Mouse (Mus musculus) cerebellum, adult 11-12 months (tissue): Measurements from ENCODE around the gene Fam168a.

Experiments
- DNase-seq: peaks from one replicate; pipeline ENCODE4 v3.0.0; 2022

Fam168a gene

GRCm38 (mm10) chr7:100706143-100706841 is at the start of gene Fam168a:
TSS of gene Fam168a (plus strand) at chr7:100706635.
- DNase-seq: peak; percentile 94

- DNase-seq: no peak
Measured at GRCm38 (mm10) chr7:100656739-100657138, 49.7 kb upstream of the Fam168a start.

GRCm38 (mm10) chr7:100658093-100658578 is 48.3 kb upstream of the Fam168a start:
- no peak for DNase-seq

GRCm38 (mm10) chr7:100661264-100661663 is 45.2 kb upstream of the Fam168a start:
- DNase-seq: no peak

GRCm38 (mm10) chr7:100662231-100662630 is 44.2 kb upstream of the Fam168a start, which contains the start of gene Plekhb1:
TSS of gene Plekhb1 (minus strand) at chr7:100662414.
- no peak for DNase-seq

GRCm38 (mm10) chr7:100663190-100663589 is 43.2 kb upstream of the Fam168a start:
- DNase-seq: peak; percentile 74

GRCm38 (mm10) chr7:100663729-100664304 is 42.6 kb upstream of the Fam168a start:
- DNase-seq: no peak

- DNase-seq: no peak
Measured at GRCm38 (mm10) chr7:100670646-100671045, 35.8 kb upstream of the Fam168a start.

GRCm38 (mm10) chr7:100673452-100673851 is 33.0 kb upstream of the Fam168a start:
- no peak for DNase-seq

GRCm38 (mm10) chr7:100674941-100675340 is 31.5 kb upstream of the Fam168a start:
- DNase-seq: no peak

- no peak for DNase-seq
Measured at GRCm38 (mm10) chr7:100678052-100678451, 28.4 kb upstream of the Fam168a start.

- no peak for DNase-seq
Measured at GRCm38 (mm10) chr7:100678948-100679880, 27.2 kb upstream of the Fam168a start.

- DNase-seq: no peak
Measured at GRCm38 (mm10) chr7:100681132-100681531, 25.3 kb upstream of the Fam168a start.

- no peak for DNase-seq
Measured at GRCm38 (mm10) chr7:100683241-100683640, 23.2 kb upstream of the Fam168a start.

- no peak for DNase-seq
Measured at GRCm38 (mm10) chr7:100684081-100684480, 22.4 kb upstream of the Fam168a start.

- no peak for DNase-seq
Measured at GRCm38 (mm10) chr7:100684538-100684937, 21.9 kb upstream of the Fam168a start.

- peak; percentile 60 for DNase-seq
Measured at GRCm38 (mm10) chr7:100685061-100686030, 21.1 kb upstream of the Fam168a start.

GRCm38 (mm10) chr7:100688471-100688870 is 18.0 kb upstream of the Fam168a start:
- no peak for DNase-seq

GRCm38 (mm10) chr7:100693199-100693598 is 13.2 kb upstream of the Fam168a start:
- no peak for DNase-seq

- no peak for DNase-seq
Measured at GRCm38 (mm10) chr7:100699771-100700770, 6.4 kb upstream of the Fam168a start.
